Mouse (Mus musculus) naive thymus-derived CD4-positive, alpha-beta T cell, adult 2 months (primary cell): Measurements from ENCODE around the gene Cldn5.

Experiments
- DNase-seq: peaks from one replicate; pipeline ENCODE4 v3.0.0-alpha.2; 2011; ENCODE audit warnings: low read depth

Cldn5 gene

GRCm38 (mm10) chr16:18776556-18777100 lies at the start of gene Cldn5:
TSS of gene Cldn5 (plus strand) at chr16:18776847.
- DNase-seq, result no peak

GRCm38 (mm10) chr16:18727536-18728499 lies 48.8 kb upstream of the Cldn5 start:
- no peak for DNase-seq

- DNase-seq, result no peak
Measured at GRCm38 (mm10) chr16:18729185-18729584, 47.5 kb upstream of the Cldn5 start.

GRCm38 (mm10) chr16:18730640-18731039 lies 46.0 kb upstream of the Cldn5 start:
- DNase-seq, result no peak

GRCm38 (mm10) chr16:18733100-18733956 lies 43.3 kb upstream of the Cldn5 start:
- peak; percentile 25 for DNase-seq

- DNase-seq, result no peak
Measured at GRCm38 (mm10) chr16:18738303-18738702, 38.3 kb upstream of the Cldn5 start.

GRCm38 (mm10) chr16:18746268-18747122 lies 30.2 kb upstream of the Cldn5 start:
- no peak for DNase-seq

- DNase-seq, result no peak
Measured at GRCm38 (mm10) chr16:18751101-18751500, 25.5 kb upstream of the Cldn5 start.

GRCm38 (mm10) chr16:18751885-18752499 lies 24.7 kb upstream of the Cldn5 start:
- DNase-seq, result no peak

GRCm38 (mm10) chr16:18761734-18762133 lies 14.9 kb upstream of the Cldn5 start:
- no peak for DNase-seq

GRCm38 (mm10) chr16:18762960-18763359 lies 13.7 kb upstream of the Cldn5 start:
- no peak for DNase-seq

GRCm38 (mm10) chr16:18766390-18766789 lies 10.3 kb upstream of the Cldn5 start:
- no peak for DNase-seq

- DNase-seq, result no peak
Measured at GRCm38 (mm10) chr16:18769501-18769900, 7.1 kb upstream of the Cldn5 start.

GRCm38 (mm10) chr16:18773936-18774335 lies 2.7 kb upstream of the Cldn5 start:
- DNase-seq, result no peak

GRCm38 (mm10) chr16:18775621-18776555 lies 759 bp upstream of the Cldn5 start:
- DNase-seq, result no peak

GRCm38 (mm10) chr16:18777101-18778080 lies 744 bp downstream of the Cldn5 start:
- no peak for DNase-seq

GRCm38 (mm10) chr16:18778461-18778860 lies 1.8 kb downstream of the Cldn5 start:
- DNase-seq, result no peak

- no peak for DNase-seq
Measured at GRCm38 (mm10) chr16:18781810-18782209, 5.2 kb downstream of the Cldn5 start.

GRCm38 (mm10) chr16:18785025-18785424 lies 8.4 kb downstream of the Cldn5 start:
- DNase-seq, result no peak
